ENCODE assay signal across 8 mouse cellular contexts in genomic region chr8:119992249-119992648, GRCm38 (mm10). TPM values are rescaled to one million over a fixed set of nuclear protein-coding genes. Genes with fewer than 3 reads are reported as not detected.
DNase-seq lines count a peak whose midpoint lies in the region; ATAC-seq and TF ChIP-seq lines count a peak whose summit lies in the region.

Gene Crispld2, plus strand, starts transcription at chr8:119992438.

- peaks cover 10% of the 10 kb centered on the region for H3K4me1 ChIP-seq in forebrain, embryonic 12.5 days
- H3K4me1 ChIP-seq in heart, embryonic 13.5 days: peaks cover 37% of the 10 kb centered on the region
- peaks cover 32% of the 10 kb centered on the region for H3K4me1 ChIP-seq in kidney, embryonic 16.5 days (ENCODE audit: insufficient read depth, low read length)
- H3K4me1 ChIP-seq in midbrain, postnatal 0 days (ENCODE audit: insufficient read depth, low read length): no peaks in the 10 kb centered on the region
- H3K4me1 ChIP-seq in stomach, embryonic 15.5 days: peaks cover 22% of the 10 kb centered on the region

- H3K36me3 ChIP-seq in forebrain, embryonic 12.5 days (replicated peaks): no peaks in the 10 kb centered on the region
- no peaks in the 10 kb centered on the region for H3K36me3 ChIP-seq in heart, embryonic 13.5 days
- H3K36me3 ChIP-seq in kidney, embryonic 16.5 days (ENCODE audit: insufficient read depth, low read length): no peaks in the 10 kb centered on the region
- H3K36me3 ChIP-seq in midbrain, postnatal 0 days (ENCODE audit: insufficient read depth, low read length): no peaks in the 10 kb centered on the region
- H3K36me3 ChIP-seq in stomach, embryonic 15.5 days: no peaks in the 10 kb centered on the region

- peak; percentile 65 for DNase-seq in CD4-positive, CD25-positive, alpha-beta regulatory T cell, adult 2 months (ENCODE audit: low read depth, low spot score)
- DNase-seq in liver: peak; percentile 78
- DNase-seq in midbrain, postnatal 0 days (ENCODE audit: low spot score): peak; percentile 84

- no peak within 1 kb of the TSS for H3K27ac ChIP-seq in forebrain, embryonic 12.5 days
- no peak within 1 kb of the TSS for H3K27ac ChIP-seq in heart, embryonic 13.5 days (replicated peaks)
- H3K27ac ChIP-seq in kidney, embryonic 16.5 days (ENCODE audit: low read length): no peak within 1 kb of the TSS
- no peak within 1 kb of the TSS for H3K27ac ChIP-seq in midbrain, postnatal 0 days (ENCODE audit: low read depth, low read length)
- no peak within 1 kb of the TSS for H3K27ac ChIP-seq in stomach, embryonic 15.5 days

- 1% methylated on average over 25 of the region's 25 CpGs for WGBS in forebrain, embryonic 12.5 days
- under 1% methylated on average over 25 of the region's 25 CpGs for WGBS in heart, embryonic 13.5 days
- under 1% methylated on average over 25 of the region's 25 CpGs for WGBS in kidney, embryonic 16.5 days
- under 1% methylated on average over 25 of the region's 25 CpGs for WGBS in midbrain, postnatal 0 days
- under 1% methylated on average over 25 of the region's 25 CpGs for WGBS in stomach, embryonic 15.5 days

- H3K4me2 ChIP-seq in forebrain, embryonic 12.5 days: peak within 1 kb of the TSS; percentile 53
- H3K4me2 ChIP-seq in heart, embryonic 13.5 days: peak within 1 kb of the TSS; percentile 60
- peak within 1 kb of the TSS; percentile 52 for H3K4me2 ChIP-seq in kidney, embryonic 16.5 days (replicated peaks; ENCODE audit: low read depth, low read length)
- H3K4me2 ChIP-seq in midbrain, postnatal 0 days (ENCODE audit: low read depth, low read length, poor library complexity, severe bottlenecking): peak within 1 kb of the TSS; percentile 67
- peak within 1 kb of the TSS; percentile 49 for H3K4me2 ChIP-seq in stomach, embryonic 15.5 days

- peak within 1 kb of the TSS; percentile 36 for H3K4me3 ChIP-seq in forebrain, embryonic 12.5 days (replicated peaks)
- H3K4me3 ChIP-seq in heart, embryonic 13.5 days: peak within 1 kb of the TSS; percentile 45
- H3K4me3 ChIP-seq in kidney, embryonic 16.5 days (ENCODE audit: low read length): peak within 1 kb of the TSS; percentile 43
- peak within 1 kb of the TSS; percentile 38 for H3K4me3 ChIP-seq in midbrain, postnatal 0 days (ENCODE audit: low read depth, low read length)
- H3K4me3 ChIP-seq in stomach, embryonic 15.5 days (replicated peaks): peak within 1 kb of the TSS; percentile 39

- H3K27me3 ChIP-seq in forebrain, embryonic 12.5 days: peaks cover 43% of the 10 kb centered on the region
- H3K27me3 ChIP-seq in heart, embryonic 13.5 days (replicated peaks): peaks cover 58% of the 10 kb centered on the region
- peaks cover 20% of the 10 kb centered on the region for H3K27me3 ChIP-seq in kidney, embryonic 16.5 days (ENCODE audit: insufficient read depth, low read length)
- H3K27me3 ChIP-seq in midbrain, postnatal 0 days (ENCODE audit: insufficient read depth, low read length): 0 out of 2 replicates have a peak, but pooled peaks cover 9% of the 10 kb centered on the region
- peaks cover 29% of the 10 kb centered on the region for H3K27me3 ChIP-seq in stomach, embryonic 15.5 days (replicated peaks)

- H3K9ac ChIP-seq in forebrain, embryonic 12.5 days: peak within 1 kb of the TSS; percentile 33; the same call in 1 of the 2 replicates
- H3K9ac ChIP-seq in heart, embryonic 13.5 days: 0 out of 2 replicates have a peak within 1 kb of the TSS, but pooled peaks have one; percentile 42
- H3K9ac ChIP-seq in kidney, embryonic 16.5 days (replicated peaks; ENCODE audit: low read length): peak within 1 kb of the TSS; percentile 51
- peak within 1 kb of the TSS; percentile 34; the same call in 1 of the 2 replicates for H3K9ac ChIP-seq in midbrain, postnatal 0 days (replicated peaks; ENCODE audit: low read length, poor library complexity, severe bottlenecking)
- H3K9ac ChIP-seq in stomach, embryonic 15.5 days: no peak within 1 kb of the TSS

- H3K9me3 ChIP-seq in forebrain, embryonic 12.5 days: no peaks in the 10 kb centered on the region
- H3K9me3 ChIP-seq in heart, embryonic 13.5 days: no peaks in the 10 kb centered on the region
- H3K9me3 ChIP-seq in kidney, embryonic 16.5 days (ENCODE audit: low read length): no peaks in the 10 kb centered on the region
- H3K9me3 ChIP-seq in midbrain, postnatal 0 days (ENCODE audit: low read length): no peaks in the 10 kb centered on the region
- H3K9me3 ChIP-seq in stomach, embryonic 15.5 days: no peaks in the 10 kb centered on the region

- TF ChIP-seq CTCF in midbrain, postnatal 0 days (IDR thresholded peaks at IDR 0.05): peak; percentile 36; the same call in 1 of the 2 replicates

- ATAC-seq in CD4-positive, CD25-positive, alpha-beta regulatory T cell, adult 4 months: no peak
- peak; percentile 95 for ATAC-seq in forebrain, embryonic 12.5 days (ENCODE audit: low FRiP score)
- ATAC-seq in heart, embryonic 13.5 days (ENCODE audit: extremely low read depth, insufficient number of reproducible peaks, low FRiP score, low TSS enrichment): peak; percentile 62; the same call in 1 of the 2 replicates
- peak; percentile 93 for ATAC-seq in kidney, embryonic 16.5 days (ENCODE audit: low FRiP score, low TSS enrichment)
- ATAC-seq in midbrain, postnatal 0 days (ENCODE audit: low FRiP score): peak; percentile 81; the same call in 1 of the 2 replicates
- peak; percentile 89 for ATAC-seq in stomach, embryonic 15.5 days (ENCODE audit: insufficient read depth, low FRiP score, low read depth)

RNA-seq across cellular contexts. Expression of gene Crispld2, which starts in this region (rescaled TPM):
- polyA plus RNA-seq in CD4-positive, CD25-positive, alpha-beta regulatory T cell, adult 4 months (2017; shearing (Covaris generic)): under 1 TPM; 0.11 to 0.14 TPM
- 2.3 TPM in 2 replicates for polyA plus RNA-seq in forebrain, embryonic 12.5 days (2016; fragmentation: Nextera tagmentation; extraction: Ambion mirVana)
- polyA plus RNA-seq in heart, embryonic 13.5 days (2015; fragmentation: Nextera tagmentation; extraction: Ambion mirVana): 3.9 and 4.1 TPM in 2 replicates
- polyA plus RNA-seq in kidney, embryonic 16.5 days (2015; fragmentation: Nextera tagmentation; extraction: Ambion mirVana): 8.7 and 10.1 TPM in 2 replicates
- 5.3 and 5.7 TPM in 2 replicates for total RNA-seq in midbrain, postnatal 0 days (2014; rRNA removed)
- 4.1 and 4.7 TPM in 2 replicates for polyA plus RNA-seq in midbrain, postnatal 0 days (2015; fragmentation: Nextera tagmentation; extraction: Ambion mirVana)
- 33.5 and 34.5 TPM in 2 replicates for polyA plus RNA-seq in stomach, embryonic 15.5 days (2015; fragmentation: Nextera tagmentation; extraction: Ambion mirVana)
